Mouse (Mus musculus) adrenal gland, adult 8-10 months (tissue): ENCODE data around the gene Pdlim4. TPM values are rescaled to one million over a fixed set of nuclear protein-coding genes. Genes with fewer than 3 reads are reported as not detected.

Experiments used
- DNase-seq: peaks from one replicate; pipeline ENCODE4 v3.0.0; 2022
- total RNA-seq, 4 experiments: library from RNA; stranded (reverse); gene quantifications; 2 replicates each; pipeline ENCODE4 v1.2.4; 2022

Gene Pdlim4
- total RNA-seq = 10 to 100 TPM in 2 of 4 experiments, 1 to 10 TPM in 2; 6.7 to 16.2 (median 12.1) TPM

DNA sequence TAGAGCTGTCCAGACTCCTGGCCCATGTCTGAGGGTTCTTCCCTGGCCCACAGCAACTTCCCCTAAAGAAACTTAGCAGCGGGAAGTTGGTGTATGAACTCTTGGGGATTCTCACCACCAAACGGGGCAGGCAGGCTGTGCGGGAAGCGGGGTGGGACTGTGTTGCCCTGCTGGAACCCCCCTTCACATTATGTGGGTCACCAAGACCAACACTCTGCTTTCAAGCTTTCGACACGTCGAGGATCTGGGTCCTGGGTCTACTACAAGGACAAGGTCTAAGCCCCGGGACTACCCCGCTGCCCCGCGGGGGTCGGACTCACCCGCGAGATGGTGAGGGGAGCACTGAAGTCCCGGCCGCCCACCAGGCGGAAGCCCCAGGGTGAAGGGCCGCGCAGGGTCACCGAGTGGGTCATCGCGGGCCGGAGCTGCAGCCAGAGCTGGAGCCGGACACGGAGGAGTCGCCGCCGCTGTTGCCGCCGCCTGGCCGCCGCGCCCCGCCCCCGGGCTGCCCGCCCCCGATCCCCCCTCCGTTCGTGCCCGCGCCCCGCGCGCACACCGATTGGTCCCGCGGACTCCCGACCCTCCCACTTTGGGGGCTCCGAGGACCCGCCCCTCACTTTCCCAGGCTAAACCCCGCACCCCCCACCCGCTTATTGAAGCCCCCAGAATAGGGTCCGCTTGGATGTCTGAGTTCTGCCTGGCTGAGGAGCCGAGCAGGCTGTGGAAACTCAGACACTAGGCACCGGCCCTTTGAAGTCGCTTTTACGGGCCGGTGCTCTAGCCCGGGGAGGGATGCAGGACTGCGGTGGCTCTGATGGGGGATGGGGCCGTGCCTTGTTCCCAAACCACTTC is at the start of gene Pdlim4:
TSS of gene Pdlim4 (minus strand) at position 495 of the 852 bp plus-strand sequence.
- no peak for DNase-seq

DNA sequence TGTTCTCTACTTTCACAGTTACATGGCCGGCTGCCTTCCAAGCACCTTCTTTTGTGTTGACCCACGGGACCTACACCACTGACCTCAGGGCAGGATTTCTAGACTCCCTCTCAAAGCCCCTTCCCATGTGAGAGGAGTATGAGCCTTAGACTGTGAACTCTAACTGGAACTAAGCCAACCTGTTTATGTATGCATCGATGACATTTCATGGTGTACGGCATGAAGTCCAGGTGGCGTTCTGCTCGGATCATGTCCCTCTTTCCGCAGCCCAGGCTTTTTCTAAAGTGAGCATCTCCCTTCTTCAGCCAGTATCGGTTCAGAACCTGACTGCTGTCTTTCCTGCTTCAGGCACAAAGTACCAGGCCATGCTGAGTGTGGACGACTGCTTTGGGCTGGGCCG is 48.3 kb upstream of the Pdlim4 start:
- DNase-seq = no peak

DNA sequence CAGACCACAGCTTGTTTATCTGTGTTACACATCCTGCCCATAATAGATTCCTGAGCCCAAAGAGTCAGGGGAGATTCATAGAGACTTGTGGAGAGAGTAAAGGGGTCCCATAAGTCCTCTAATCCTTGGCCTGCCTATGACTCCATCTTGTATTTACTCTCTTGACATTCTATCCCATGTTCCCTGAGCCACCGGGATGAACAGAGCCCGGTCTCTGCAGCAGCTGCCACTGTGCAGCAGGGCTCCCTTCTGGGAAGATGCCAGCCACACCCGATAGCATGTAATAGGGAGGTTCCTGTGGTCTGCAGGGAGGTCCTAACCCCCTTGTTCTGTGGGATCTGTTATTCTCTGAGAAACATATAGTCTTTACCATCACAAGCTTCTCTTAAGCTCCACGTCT is 47.6 kb upstream of the Pdlim4 start:
- peak; percentile 0 for DNase-seq

DNA sequence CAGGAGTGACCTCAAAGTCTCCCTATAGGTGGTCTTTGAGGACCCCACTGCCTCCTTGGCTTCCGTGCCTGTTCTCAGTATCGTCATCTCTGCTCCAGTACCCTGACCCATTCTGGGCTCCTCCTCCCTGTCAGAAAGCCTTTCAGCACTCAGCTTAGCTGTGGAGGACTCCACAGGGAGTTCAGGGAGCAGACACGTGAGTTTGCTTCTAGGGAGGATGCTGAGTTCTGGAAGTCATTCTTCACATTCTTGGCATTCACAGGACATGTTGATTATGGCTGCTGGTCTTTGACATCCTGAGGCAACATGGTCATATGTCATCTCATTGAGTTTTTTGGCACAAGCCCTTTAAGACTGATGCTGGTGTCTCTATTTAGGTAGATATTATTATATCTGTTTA is 47.1 kb upstream of the Pdlim4 start:
- peak; percentile 3 for DNase-seq

DNA sequence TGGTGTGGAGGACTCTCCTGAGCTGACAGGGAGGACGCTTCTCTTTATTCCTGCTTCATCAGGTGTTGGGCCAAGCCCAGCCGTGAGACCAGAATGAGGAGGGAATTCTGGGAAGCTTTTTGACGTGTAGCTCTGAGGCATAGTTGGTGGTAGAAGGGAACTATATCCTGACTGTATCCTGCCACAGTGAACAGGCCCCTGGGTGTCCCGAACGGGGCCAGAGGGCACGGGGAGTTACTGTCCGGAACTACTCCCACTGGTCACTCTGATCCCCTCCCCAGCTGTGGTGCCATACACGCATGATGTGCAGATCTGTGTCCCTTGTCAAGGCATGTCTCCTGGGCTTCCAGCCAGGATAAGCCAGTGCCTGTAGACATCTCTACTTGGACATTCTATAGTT is 46.5 kb upstream of the Pdlim4 start:
- DNase-seq = peak; percentile 1

DNA sequence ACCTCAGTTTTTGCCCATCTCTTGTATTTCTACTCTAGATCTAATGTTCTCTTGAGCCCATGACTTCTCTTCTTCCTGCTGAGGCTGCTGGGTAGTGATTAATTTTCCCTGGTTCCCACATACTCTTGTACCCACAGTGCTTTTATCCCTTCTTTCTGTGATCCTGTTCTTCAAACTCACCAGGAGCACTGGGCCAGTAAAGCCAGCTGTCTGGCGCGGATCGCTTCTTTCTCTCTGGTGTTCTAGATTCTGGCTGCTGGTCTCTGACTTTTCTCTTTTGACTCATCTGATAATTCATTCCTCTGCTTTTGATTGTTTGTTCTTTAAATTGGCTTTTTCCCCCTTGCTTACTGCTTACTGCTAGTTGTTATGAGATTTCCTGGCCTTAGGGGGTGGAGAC is 45.9 kb upstream of the Pdlim4 start:
- DNase-seq = peak; percentile 0

DNA sequence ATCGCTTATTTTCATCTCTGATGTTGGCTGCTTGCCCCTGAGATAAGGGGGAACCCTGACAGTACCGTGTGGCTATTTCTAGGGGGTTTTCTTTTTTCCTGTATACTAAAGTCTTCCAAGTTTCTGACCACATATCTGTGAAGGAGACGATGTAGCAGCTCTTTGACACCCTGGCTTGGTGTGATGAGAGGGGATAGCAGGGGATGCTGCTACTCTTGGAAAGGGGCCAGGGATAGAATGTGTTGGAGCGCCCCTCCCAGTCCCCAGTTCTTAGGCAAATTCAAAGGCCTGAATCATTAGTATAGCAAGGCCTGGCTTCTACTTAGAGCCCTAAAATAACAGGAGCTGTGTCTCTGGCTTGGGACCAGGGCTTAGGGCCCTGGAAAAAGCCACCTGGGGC is 44.5 kb upstream of the Pdlim4 start:
- DNase-seq = peak; percentile 11

DNA sequence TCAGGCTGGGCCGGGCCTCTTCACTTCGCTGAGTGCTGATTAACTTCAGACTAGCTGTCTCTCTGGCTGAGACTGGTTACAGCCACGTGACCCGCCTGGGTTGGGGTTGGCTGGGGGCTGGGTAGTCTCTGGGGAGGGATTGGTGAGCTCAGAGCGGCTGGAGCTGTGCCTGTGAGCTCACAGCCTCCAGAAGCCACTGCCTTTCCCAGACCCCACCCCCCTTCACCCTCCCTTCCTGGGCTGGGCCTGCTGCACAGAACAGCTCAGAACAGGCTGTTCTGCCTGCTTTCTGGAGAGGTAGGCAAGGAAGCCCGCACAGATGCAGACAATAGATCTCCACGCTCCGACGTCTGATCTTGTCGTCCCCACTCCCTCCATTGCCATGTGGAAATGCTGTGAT is 44.1 kb upstream of the Pdlim4 start:
- DNase-seq = peak; percentile 93

DNA sequence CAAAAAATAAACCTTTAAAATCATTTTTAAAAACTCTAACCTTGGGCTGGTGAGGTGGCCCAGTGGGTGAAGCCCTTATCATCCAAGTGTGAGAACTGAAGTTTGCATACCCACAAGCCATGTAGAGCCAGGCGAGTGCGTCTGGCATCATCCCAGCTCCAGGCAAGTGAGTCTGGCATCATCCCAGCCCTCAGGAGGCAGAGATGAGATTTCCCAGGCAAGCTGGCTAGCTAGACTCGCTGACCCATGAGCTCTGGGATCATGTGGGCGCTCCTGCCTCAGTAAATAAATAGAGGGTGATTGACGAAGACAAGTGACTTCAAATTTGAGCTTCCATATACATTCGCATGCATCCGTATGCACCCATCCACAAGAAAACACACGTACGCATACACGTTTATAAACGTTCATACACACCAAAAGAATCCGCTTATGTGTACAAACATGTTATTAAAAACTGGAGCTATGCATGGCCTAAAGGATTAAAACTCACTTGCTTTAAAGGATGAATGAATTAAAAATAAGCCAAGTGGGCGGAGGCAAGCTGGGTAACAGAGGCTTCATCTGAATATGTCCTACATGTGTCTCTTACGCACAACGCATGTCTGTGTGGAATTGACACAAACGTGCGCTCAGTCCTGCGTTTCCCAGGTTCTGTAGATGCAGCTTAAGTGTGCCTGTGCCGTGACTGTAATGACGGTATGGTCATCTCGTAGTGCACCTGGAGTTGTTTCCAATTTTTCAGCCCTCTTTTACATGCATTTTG is 43.3 kb upstream of the Pdlim4 start:
- no peak for DNase-seq

DNA sequence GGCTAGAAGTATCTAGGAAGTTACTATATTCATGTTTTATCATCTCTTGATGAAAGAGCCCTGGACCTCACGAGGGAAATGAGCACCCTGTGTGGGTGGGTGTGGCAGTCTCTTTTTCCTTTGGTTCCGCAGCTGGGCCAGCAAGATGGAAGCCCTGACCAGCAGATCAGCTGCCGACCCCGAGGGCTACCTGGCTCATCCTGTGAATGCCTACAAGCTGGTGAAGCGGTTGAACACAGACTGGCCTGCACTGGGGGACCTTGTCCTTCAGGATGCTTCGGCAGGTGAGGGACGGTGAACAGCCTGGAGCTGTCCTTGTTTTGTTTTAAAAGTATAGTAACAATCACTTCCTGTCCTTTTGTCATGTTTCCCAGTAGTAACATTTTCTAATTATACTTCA is 42.5 kb upstream of the Pdlim4 start:
- DNase-seq = no peak

DNA sequence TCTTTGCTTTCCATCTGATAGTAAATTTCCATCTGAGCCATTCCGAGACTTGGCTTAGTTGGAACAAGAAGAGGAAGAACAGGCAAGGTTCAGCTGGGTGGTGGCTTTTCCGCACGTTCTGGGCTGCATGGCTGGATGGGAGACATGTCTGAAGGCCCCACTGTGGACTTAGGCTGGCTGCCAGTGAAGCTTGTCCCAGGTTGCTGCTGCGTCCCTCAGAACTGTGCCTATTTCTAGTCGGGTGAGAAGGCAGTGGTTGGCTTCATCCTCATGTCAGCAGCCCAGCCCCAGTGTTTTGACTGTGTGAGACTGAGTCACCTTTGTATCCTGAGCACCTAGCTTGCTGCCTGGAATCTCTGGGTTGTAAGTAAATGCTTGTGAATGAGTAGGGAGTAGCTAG is 40.1 kb upstream of the Pdlim4 start:
- DNase-seq = no peak

DNA sequence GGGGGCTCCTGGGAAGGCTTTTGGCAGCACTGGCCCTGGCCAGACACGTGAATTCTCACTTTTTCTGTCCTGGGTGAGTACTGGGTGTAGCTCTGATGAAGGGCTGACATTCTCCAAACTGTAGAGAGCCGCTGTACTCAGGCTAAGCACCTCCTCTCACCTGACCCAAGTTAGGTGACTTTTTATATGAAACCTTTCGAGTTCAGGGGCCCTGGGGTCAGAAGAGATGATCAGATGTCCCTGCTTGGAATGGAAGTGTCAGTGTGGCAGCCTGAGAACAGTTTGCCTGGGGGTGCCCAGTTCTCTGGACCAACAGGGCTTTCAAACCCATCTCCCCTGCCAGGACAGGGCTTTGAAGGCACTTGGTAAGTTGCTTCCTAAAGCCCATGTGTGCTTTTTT is 39.3 kb upstream of the Pdlim4 start:
- DNase-seq = no peak

DNA sequence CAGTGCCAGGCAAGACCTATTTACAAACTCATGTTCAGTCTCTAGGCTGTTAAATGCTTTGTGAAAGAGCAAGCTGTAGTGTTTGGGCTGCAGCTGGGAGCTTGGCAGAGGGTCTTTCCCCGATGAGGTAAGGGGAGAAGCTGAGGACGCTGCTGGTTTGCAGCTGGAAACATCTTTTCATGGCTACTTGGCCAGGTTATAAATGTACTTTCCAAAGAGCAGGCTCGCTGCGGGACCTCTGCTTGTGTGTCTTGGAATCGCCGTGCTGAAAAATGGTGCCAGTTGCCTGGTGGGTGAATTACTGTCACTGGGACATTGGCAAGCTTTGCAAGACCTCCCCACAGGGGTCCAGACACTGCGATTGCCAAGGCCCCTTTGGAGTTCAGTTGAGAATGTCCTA is 38.4 kb upstream of the Pdlim4 start:
- DNase-seq = no peak

DNA sequence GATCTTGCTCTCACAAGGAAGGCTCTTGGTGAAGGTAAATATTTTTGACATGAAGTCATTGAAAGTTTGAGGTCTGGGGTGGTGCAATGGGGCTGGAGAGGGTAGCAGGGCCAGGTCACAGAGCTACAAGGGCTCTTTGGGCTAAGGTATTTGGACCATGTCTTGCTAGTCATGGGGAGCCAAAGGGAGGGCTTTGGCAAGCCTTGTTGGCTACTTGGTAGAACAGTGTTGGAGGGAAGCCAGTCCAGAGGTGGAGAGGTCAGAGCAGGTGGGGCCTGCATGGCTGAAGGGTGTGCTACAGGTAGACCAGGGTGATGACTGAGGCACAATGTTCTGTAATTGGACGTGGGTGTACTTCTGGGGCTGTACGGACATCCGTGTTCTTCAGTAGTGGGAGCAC is 37.9 kb upstream of the Pdlim4 start:
- no peak for DNase-seq

DNA sequence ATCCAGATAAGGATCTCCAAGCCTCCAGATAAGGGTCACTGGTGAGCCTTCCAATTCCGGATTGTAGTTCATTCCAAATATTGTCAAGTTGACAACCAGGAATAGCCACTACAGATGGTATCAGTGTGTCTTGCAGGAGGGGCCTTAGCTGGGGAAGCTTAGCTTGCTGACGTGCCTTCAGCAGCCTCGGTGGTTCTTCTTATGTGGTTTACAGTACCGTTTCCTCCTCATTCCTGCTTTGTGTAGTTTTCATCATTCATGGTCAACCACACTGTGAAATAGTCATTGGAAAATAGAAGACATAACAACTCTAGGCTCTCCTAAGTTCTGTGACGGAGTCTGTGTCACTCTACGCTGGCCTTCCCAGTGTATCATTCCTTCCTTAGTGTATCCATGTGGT is 36.2 kb upstream of the Pdlim4 start:
- DNase-seq = no peak

DNA sequence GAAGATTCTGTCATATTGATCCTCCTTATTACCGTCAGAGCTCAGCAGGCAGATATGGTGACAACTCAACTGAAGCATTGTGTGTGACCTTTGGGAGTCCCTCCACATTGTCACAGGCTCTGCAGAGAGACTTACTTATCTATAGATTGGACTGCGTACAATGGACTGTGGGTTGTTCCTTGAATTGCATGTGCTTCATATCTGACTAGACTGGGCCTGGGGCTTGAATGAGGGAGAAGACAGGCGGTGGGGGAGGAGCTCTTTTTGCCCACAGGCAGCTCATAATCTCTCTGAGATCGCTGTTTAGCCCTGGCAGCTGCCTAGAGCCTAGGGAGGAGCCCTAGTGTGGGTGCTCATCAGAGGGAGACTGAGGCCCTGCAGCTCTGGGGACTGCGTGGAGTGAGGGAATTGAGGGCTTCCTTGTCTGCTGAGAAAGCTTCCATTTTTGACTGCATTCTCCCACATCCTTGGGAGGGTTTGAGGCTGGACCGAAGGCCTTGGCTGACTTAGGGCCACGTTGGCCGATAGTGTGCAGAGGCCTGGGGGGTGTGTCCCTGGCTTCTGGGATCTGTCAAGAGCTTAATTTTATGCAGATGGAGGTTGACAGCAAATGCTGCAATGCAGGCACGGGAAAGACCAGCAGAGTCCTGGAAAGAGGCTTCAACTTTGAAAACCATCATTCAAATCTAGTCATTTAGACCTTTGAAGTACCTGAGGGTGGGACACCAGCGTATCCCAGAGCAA is 34.1 kb upstream of the Pdlim4 start:
- no peak for DNase-seq

DNA sequence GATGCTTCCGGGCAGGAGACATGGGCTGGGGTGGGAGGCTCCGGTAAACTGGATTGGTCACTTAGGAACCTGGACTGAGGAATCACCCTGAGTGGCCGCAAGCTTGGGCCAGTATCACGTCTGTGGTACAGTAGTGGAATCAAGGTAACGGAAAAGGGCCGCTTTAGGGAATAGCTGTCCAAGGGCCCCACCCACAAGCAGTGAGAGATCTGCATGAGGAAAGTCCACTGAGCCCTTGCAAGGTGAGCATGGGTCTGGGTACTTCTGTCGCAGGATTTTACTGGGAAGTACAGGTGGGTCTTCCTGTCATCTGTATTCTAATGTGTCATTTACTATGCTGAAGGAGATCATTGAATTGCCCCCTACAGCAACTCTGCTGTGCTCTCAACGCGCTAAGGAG is 32.9 kb upstream of the Pdlim4 start:
- no peak for DNase-seq

DNA sequence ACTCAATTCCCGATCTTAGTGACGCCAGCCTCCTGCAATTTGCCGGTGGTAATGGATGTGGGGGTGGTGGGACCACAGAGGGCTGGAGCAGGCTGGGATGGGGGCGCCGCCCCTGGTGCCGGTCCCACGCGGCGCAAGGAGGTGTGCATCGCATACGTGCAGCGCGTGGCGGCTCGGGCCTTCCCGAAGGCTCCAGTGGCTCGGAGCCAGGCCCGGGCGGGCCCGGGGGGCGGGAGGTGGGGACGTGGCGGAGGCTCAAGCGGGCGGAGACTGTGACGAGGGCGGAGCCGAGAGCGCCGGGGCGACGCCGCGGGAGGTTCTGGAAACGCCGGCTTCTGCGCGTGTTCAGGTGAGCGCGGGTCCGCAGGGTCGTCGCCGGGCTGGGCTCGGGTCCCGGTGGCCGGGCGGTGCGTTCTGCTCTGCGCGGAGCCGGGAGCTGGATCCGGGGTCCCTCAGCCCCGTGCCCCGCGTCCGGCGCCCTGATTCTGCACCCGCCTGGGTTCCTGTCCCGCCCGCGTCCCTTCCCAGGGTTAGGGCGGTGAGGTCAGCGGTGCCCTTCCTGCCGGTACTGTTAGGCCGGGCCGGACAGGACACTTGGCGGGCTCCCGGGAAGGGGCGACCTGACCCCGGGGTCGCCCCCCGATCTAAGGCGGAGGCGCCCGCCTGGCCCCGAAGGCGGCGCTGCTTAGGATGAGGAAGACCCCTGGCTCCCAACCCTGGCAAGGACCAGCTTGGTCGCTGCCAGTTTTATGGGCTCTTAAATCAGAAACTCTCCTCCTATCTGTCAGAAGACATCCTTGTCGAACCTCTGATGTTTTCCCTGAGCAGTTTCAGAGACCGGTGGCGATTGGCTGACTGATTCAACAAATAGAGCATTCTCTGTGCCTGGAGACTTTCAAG is 32.1 kb upstream of the Pdlim4 start:
- DNase-seq = peak; percentile 58

DNA sequence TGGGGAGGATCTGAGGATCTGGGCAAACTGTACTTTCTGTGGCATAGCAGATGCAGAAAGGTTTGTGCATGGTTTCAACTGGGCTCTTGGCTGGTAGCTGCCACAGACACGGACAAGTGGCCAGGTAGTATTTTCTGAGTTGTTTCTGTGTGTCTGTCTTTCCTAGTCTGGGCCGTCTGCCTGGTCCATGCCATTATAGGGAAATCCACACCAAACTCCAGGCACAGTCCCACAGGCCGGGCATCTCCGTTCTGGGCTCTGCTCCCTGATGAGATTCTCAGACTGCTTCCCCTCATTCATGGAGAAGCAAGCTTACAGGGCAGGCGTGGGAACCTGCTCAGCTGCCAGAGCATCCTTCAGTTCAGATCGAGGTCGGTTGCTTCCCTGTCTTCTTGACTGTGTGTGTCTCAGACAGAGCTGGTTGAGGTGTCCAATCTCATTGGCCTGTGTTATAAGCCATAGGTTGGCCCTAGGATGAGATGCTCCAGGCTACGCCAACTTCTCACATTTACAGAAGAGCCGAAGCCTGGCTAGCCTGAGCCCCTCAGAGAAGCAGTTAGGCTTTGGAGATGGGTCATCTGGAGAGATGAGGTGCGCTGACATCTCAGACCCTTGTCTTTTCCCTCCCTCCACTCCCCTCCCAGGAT is 31.4 kb upstream of the Pdlim4 start, which contains the start of gene P4ha2:
TSS of gene P4ha2 (plus strand) at position 51 of the 647 bp plus-strand sequence.
- no peak for DNase-seq

DNA sequence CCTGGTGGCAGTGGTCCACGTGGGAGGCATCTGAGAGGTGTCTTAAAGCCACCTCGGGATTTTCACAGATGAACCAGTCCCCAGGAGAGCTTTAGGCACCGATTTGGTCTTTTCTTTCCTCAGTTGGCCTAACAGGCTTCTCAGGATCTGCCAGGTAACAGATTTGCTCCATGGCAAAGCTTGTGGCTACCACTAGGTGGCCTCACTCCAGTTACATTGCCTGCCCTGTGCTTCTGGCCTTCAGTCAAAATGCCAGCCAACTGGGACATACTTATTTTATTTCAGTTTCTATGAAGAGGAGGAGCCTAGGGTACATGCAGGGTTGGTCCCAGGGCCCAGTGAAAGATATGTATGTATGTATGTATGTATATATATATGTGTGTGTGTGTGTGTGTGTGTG is 24.2 kb upstream of the Pdlim4 start:
- no peak for DNase-seq

DNA sequence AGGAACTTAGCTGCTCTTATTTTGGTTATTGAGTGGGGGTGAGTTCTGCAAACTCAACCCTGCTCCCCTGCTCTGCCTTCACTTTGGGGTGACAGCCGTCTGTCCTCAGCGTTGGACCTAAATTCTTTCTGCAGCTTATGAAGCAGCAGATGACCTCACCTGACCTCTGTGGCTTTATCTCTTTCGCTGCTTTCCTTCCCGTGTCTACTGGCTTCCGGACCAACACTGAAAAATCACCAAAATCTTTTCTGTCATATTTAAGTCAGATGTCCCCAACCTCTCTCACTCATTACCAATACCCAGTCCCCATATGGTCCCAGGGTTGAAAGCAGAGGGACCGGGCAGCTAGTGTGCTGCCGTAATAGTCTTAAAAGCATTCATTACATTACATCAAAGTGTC is 23.4 kb upstream of the Pdlim4 start:
- no peak for DNase-seq
